Mouse (Mus musculus): ENCODE results near the gene Spred2.

DNA sequence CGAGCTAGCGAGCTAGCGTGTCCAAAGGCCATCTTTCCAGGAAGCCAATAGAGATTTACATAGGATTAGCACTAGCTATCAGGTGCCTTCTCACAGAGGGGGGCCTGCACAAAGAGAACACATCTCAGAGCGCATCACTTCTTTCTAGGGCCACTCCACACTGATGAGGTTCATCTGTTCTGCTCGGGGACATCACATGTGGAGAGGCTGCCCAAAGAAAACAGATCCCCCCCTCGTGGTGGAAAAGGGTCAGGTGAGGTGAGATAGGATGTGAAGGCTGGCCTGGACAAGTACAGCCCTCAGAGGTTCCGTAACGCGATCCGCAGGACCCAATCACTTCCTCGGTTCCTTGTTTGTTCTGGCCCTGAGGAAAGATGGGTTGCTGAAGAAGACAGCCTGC lies 101.7 kb downstream of the Spred2 start:
- TF ChIP-seq GATA1 (IDR thresholded peaks at IDR 0.05; ENCODE audit: borderline replicate concordance, low read length): no peak
- no peak for TF ChIP-seq FLI1 (IDR thresholded peaks at IDR 0.05; ENCODE audit: low read length)

All from megakaryocyte, embryonic 14.5 days (primary cell).